Mouse (Mus musculus) B cell, adult 2 months (primary cell): ENCODE measurements around the gene Adam33.
"Not testable (repeated sequence)": the region's sequence is repeated elsewhere in the genome, so short reads cannot be mapped to it uniquely, and the experiment has no call there.

Experiments
- DNase-seq, 2 experiments: peaks; one replicate each; pipeline ENCODE4 v3.0.0; 2022

Gene Adam33

GRCm38 (mm10) chr2:131063404-131063864, at the start of gene Adam33:
Adam33 (minus strand) TSS chr2:131063814.
- DNase-seq, result no peak

GRCm38 (mm10) chr2:131105989-131106388, 42.4 kb upstream of the Adam33 start:
- DNase-seq, result no peak

- not testable (repeated sequence) for DNase-seq
Measured at GRCm38 (mm10) chr2:131105061-131105460, 41.4 kb upstream of the Adam33 start.

GRCm38 (mm10) chr2:131104021-131104420, 40.4 kb upstream of the Adam33 start:
- no peak for DNase-seq

- no peak for DNase-seq
Measured at GRCm38 (mm10) chr2:131101530-131101929, 37.9 kb upstream of the Adam33 start.

GRCm38 (mm10) chr2:131097087-131097486, 33.5 kb upstream of the Adam33 start:
- DNase-seq, result no peak

GRCm38 (mm10) chr2:131096101-131096795, 32.6 kb upstream of the Adam33 start:
- no peak for DNase-seq

GRCm38 (mm10) chr2:131094823-131095222, 31.2 kb upstream of the Adam33 start:
- peak; percentile 85 to 86 for DNase-seq

GRCm38 (mm10) chr2:131093577-131093976, 30.0 kb upstream of the Adam33 start:
- DNase-seq, result no peak

GRCm38 (mm10) chr2:131090852-131091251, 27.2 kb upstream of the Adam33 start:
- DNase-seq, result no peak

- no peak for DNase-seq
Measured at GRCm38 (mm10) chr2:131089634-131090033, 26.0 kb upstream of the Adam33 start.

GRCm38 (mm10) chr2:131088581-131088980, 25.0 kb upstream of the Adam33 start:
- DNase-seq, result no peak

GRCm38 (mm10) chr2:131086667-131087390, 23.2 kb upstream of the Adam33 start, which contains the start of gene Siglec1:
Siglec1 (minus strand) TSS chr2:131086765.
- DNase-seq, result no peak

- DNase-seq, result no peak
Measured at GRCm38 (mm10) chr2:131084206-131084605, 20.6 kb upstream of the Adam33 start.

- DNase-seq, result no peak
Measured at GRCm38 (mm10) chr2:131080507-131080906, 16.9 kb upstream of the Adam33 start.

- no peak for DNase-seq
Measured at GRCm38 (mm10) chr2:131072536-131072935, 8.9 kb upstream of the Adam33 start.

- no peak for DNase-seq
Measured at GRCm38 (mm10) chr2:131067481-131067880, 3.9 kb upstream of the Adam33 start.

- DNase-seq, result no peak
Measured at GRCm38 (mm10) chr2:131066342-131066741, 2.7 kb upstream of the Adam33 start.

GRCm38 (mm10) chr2:131061607-131062006, 2.0 kb downstream of the Adam33 start:
- no peak for DNase-seq

- DNase-seq, result no peak
Measured at GRCm38 (mm10) chr2:131060784-131061183, 2.8 kb downstream of the Adam33 start.

GRCm38 (mm10) chr2:131059781-131060540, 3.7 kb downstream of the Adam33 start:
- no peak for DNase-seq

- DNase-seq, result no peak
Measured at GRCm38 (mm10) chr2:131059377-131059776, 4.2 kb downstream of the Adam33 start.

GRCm38 (mm10) chr2:131058672-131059071, 4.9 kb downstream of the Adam33 start:
- no peak for DNase-seq
